Mouse (Mus musculus) adrenal gland, postnatal 10 days (tissue): ENCODE measurements around the gene Dio1. TPM values are rescaled to one million over a fixed set of nuclear protein-coding genes. Genes with fewer than 3 reads are reported as not detected.
A peak's percentile ranks its signal among the peaks of the same experiment; 100 is the strongest.

Experiments used
- DNase-seq: peaks from one replicate; pipeline ENCODE4 v3.0.0; 2021; ENCODE audit warnings: mixed read lengths
- total RNA-seq, 2 experiments: library from RNA; stranded (reverse); gene quantifications; 2 replicates each; pipeline ENCODE4 v1.2.3; 2021

Dio1 gene
- total RNA-seq, 2 experiments from 2014 or later: 9.1 to 12.2 TPM

DNA sequence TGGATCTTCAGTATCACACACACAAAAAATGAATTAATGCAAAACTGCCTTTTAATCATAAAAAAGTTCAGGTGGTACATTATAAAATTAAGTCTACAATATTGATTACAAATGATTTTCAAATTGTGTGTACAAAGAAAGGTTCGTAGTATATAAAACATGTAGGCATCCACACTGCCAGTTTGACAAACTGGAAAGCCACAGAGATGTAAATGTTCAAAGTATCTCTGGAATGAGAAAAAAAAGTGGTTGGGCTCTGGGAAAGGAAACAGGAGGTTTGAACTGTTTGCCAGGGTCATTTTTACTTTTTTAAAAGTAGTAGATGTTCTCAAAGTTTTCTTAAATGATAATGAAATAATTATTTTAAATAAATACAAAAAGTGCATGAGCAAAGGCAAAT, 60.9 kb downstream of the Dio1 start:
- no peak for DNase-seq

DNA sequence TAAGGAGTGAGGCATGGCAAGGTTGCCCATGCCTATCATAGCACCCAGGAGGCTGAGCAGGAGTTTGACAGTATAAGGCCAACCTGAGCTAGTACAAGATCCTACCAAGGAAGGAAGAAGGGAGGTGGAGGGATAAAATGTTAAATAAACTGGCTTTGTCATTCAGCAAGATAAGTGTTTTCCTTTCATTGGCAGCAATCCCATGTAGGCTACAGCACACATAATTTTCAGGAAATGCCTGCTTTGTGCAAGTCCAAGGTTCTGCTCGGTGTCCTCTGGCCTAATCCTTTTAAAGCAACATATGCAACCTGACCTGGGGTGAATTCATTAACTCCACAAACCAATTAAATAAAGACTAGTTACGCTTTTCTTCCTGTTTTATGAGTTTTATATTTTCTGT, 61.6 kb downstream of the Dio1 start:
- peak; percentile 21 for DNase-seq

DNA sequence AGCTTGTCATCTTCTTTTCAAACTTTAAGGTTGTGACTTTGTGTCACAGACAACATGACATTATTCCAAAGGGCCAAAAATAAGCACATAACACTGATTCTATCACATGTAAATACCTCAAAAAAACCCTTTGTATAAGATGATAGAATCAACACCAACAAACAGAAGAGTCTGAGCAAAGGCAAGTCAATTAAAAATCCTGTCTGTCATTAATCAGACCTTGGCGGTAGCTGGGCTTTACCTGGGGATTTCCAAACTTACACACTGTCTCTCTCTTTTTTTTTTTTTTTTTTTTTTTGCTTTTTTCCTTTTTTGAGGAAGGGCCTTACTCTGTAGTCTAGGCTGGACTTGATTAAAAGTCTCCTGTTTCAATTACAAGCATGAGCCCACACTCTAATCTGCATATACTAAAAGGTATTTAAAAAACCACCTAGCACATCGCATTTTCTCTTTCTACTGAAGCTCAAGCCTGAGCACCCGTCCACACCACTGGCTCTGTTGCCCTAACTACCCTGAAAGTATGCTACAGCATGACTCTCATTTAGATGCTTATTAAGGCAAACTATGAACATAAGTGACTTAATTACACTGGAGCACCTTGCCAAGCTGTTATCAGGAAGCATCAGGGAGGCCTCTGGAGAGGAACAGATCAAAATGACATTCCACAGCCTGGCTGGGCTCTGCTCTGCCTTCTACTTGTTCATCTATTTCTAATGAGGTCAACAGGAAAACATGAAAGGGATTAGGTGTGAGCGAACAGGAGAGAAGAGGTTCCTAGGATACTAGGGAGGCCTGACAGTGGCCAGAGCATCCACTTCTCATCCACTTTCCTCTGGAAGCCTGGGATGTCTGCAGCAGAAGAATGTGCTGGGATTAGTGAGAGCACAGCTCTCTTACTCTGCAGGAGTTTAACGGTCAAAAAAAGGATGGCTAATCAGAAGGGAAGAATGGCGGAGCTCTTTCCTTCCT, 63.3 kb downstream of the Dio1 start:
- no peak for DNase-seq

Other genes with a start within 250 kb of the Dio1 start
- gene Mrpl37, start 240.3 kb downstream of the Dio1 start, total RNA-seq: 100 to 1,000 TPM in 1 of 2 experiments, 10 to 100 TPM in 1; 99.3 to 119 TPM
- gene Cyb5rl, start 240.2 kb downstream of the Dio1 start, total RNA-seq: 10 to 100 TPM; 14.8 to 20.1 TPM
- gene Cdcp2, start 210.3 kb downstream of the Dio1 start, total RNA-seq: under 1 TPM in 1 of 2 experiments, not detected in 1; 0.12 TPM
- 100 to 1,000 TPM; 288 to 289 TPM for gene Tmem59, start 128.8 kb downstream of the Dio1 start, total RNA-seq
- 10 to 100 TPM; 22.4 to 22.8 TPM for gene Tceanc2, start 128.1 kb downstream of the Dio1 start, total RNA-seq
- under 1 TPM in 1 of 2 experiments, not detected in 1; 0.27 TPM for gene Ldlrad1, start 98.0 kb downstream of the Dio1 start, total RNA-seq
- 10 to 100 TPM; 29.3 to 29.5 TPM for gene Lrrc42, start 53.6 kb downstream of the Dio1 start, total RNA-seq
- 10 to 100 TPM; 21.9 to 28.5 TPM for gene Hspb11, start 53.6 kb downstream of the Dio1 start, total RNA-seq
- gene Yipf1, start 7.2 kb upstream of the Dio1 start, total RNA-seq: 10 to 100 TPM; 49.3 to 52.6 TPM
- gene Ndc1, start 60.6 kb upstream of the Dio1 start, total RNA-seq: 10 to 100 TPM; 15.2 to 16.9 TPM
- under 1 TPM; 0.27 to 0.73 TPM for gene Glis1, start 127.4 kb upstream of the Dio1 start, total RNA-seq